Mouse (Mus musculus) hindbrain, embryonic 16.5 days (tissue): Measurements from ENCODE around the gene Ubqln4. TPM values are rescaled to one million over a fixed set of nuclear protein-coding genes. Genes with fewer than 3 reads are reported as not detected.
A peak's percentile ranks its signal among the peaks of the same experiment; 100 is the strongest.

Source experiments
- ATAC-seq: fragments of 200-750 bp; cut with Nextera tagmentation; 2 replicates; pipeline ENCODE4 v1.8.0; 2017; ENCODE audit warnings: moderate TSS enrichment, moderate library complexity
- H3K27ac ChIP-seq: fragments of 300-500 bp; sonication (generic); 2 replicates; pipeline ENCODE4 v1.5.1; 2014; ENCODE audit warnings: low read depth, mild to moderate bottlenecking, control low read depth, low read length, moderate library complexity
- H3K27me3 ChIP-seq: fragments of 300-500 bp; sonication (generic); replicated peaks from 2 replicates; pipeline ENCODE4 v1.6.1; 2014; ENCODE audit warnings: low read length; ENCODE audit not compliant: control insufficient read depth, insufficient read depth
- H3K36me3 ChIP-seq: fragments of 300-500 bp; sonication (generic); 2 replicates; pipeline ENCODE4 v1.6.1; 2014; ENCODE audit warnings: mild to moderate bottlenecking, low read length, moderate library complexity, mixed read lengths; ENCODE audit not compliant: control insufficient read depth, insufficient read depth
- H3K4me1 ChIP-seq: fragments of 300-500 bp; sonication (generic); 2 replicates; pipeline ENCODE4 v1.6.1; 2014; ENCODE audit warnings: low read depth, low read length; ENCODE audit not compliant: control insufficient read depth, insufficient read depth
- H3K4me2 ChIP-seq: fragments of 300-500 bp; sonication (generic); 2 replicates; pipeline ENCODE4 v1.6.1; 2014; ENCODE audit warnings: mild to moderate bottlenecking, low read length, control low read depth, moderate library complexity
- H3K4me3 ChIP-seq: fragments of 300-500 bp; sonication (generic); 2 replicates; pipeline ENCODE4 v1.5.1; 2014; ENCODE audit warnings: mild to moderate bottlenecking, low read length, control low read depth, moderate library complexity
- H3K9ac ChIP-seq: fragments of 300-500 bp; sonication (generic); 2 replicates; pipeline ENCODE4 v1.6.1; 2014; ENCODE audit warnings: low read depth, mild to moderate bottlenecking, control low read depth, low read length, moderate library complexity
- H3K9me3 ChIP-seq: fragments of 300-500 bp; sonication (generic); 2 replicates; pipeline ENCODE4 v1.6.1; 2014; ENCODE audit warnings: mild to moderate bottlenecking, low read length, moderate library complexity; ENCODE audit not compliant: control insufficient read depth
- WGBS: fragments of 180-500 bp; shearing (Covaris S2); extraction: QIAGEN DNeasy Blood & Tissue Kit; methylation state at CpG from one replicate; pipeline ENCODE4 v1.1.7; 2014; 5-methylcytosine and 5-hydroxymethylcytosine counted together
- microRNA counts: library from miRNA; unstranded; fragments of <30 nt; microRNA quantifications from one replicate; lab custom pipeline; 2016
- microRNA-seq: library from miRNA; unstranded; fragments of <30 nt; microRNA quantifications from one replicate; pipeline ENCODE4, GENCODE M21; 2017
- polyA plus RNA-seq: library from polyadenylated mRNA; unstranded; fragments of >200 nt; fragmentation: Nextera tagmentation; extraction: Ambion mirVana; gene quantifications from 2 replicates; pipeline ENCODE4 v1.2.1, GENCODE M21; 2015

Ubqln4 gene
- polyA plus RNA-seq, 1 experiment from 2014 or later, result 40.1 TPM

GRCm38 (mm10) chr3:88615117-88615516, 61.6 kb downstream of the Ubqln4 start:
- Histone ChIP-seq H3K4me2 (no peak overlapping the region), H3K9me3 (no peaks in the 10 kb centered on the region), H3K36me3 (no peaks in the 10 kb centered on the region), H3K9ac (no peak overlapping the region), H3K27me3 (no peaks in the 10 kb centered on the region), H3K27ac (no peak overlapping the region), H3K4me1 (peaks cover 5% of the 10 kb centered on the region), H3K4me3 (no peak overlapping the region)
- ATAC-seq, result no peak
- 72% methylated on average over 5 of the region's 5 CpGs for WGBS

GRCm38 (mm10) chr3:88615902-88616391, 62.4 kb downstream of the Ubqln4 start:
- Histone ChIP-seq H3K4me3 (no peak overlapping the region), H3K36me3 (no peaks in the 10 kb centered on the region), H3K27ac (no peak overlapping the region), H3K9me3 (no peaks in the 10 kb centered on the region), H3K4me1 (peaks cover 11% of the 10 kb centered on the region), H3K27me3 (no peaks in the 10 kb centered on the region), H3K9ac (peak overlapping the region; percentile 13; the same call in 1 of the 2 replicates), H3K4me2 (no peak overlapping the region)
- 40% methylated on average over 9 of the region's 9 CpGs for WGBS
- ATAC-seq, result no peak

GRCm38 (mm10) chr3:88616951-88617500, 63.5 kb downstream of the Ubqln4 start:
- Histone ChIP-seq H3K27me3 (no peaks in the 10 kb centered on the region), H3K4me1 (peaks cover 11% of the 10 kb centered on the region), H3K27ac (no peak overlapping the region), H3K4me2 (no peak overlapping the region), H3K9ac (no peak overlapping the region), H3K9me3 (no peaks in the 10 kb centered on the region), H3K4me3 (no peak overlapping the region), H3K36me3 (no peaks in the 10 kb centered on the region)
- no peak for ATAC-seq
- 83% methylated on average over 3 of the region's 3 CpGs for WGBS

GRCm38 (mm10) chr3:88618074-88618871, 64.7 kb downstream of the Ubqln4 start:
- Histone ChIP-seq H3K9ac (no peak overlapping the region), H3K27me3 (no peaks in the 10 kb centered on the region), H3K4me3 (no peak overlapping the region), H3K36me3 (no peaks in the 10 kb centered on the region), H3K4me2 (no peak overlapping the region), H3K9me3 (no peaks in the 10 kb centered on the region), H3K4me1 (peaks cover 11% of the 10 kb centered on the region), H3K27ac (no peak overlapping the region)
- 74% methylated on average over 8 of the region's 8 CpGs for WGBS
- no peak for ATAC-seq

MicroRNA genes within 50 kb of the gene (microRNA counts, 519-probe panel; counts per million panel counts)
- not detected for microRNA mmu-miR-1905 (lab: Ali Mortazavi, UCI)

Small RNA genes lying within 50 kb of the gene (microRNA-seq; reads per million reads assigned to microRNA genes)
- not detected for gene Mir1905

Other genes starting within 250 kb of the Ubqln4 start
- 127 and 136 TPM in 2 replicates for gene Glmp, start 228.7 kb upstream of the Ubqln4 start, polyA plus RNA-seq
- gene Tmem79, start 217.6 kb upstream of the Ubqln4 start, polyA plus RNA-seq, result 1.3 TPM in 2 replicates
- 49.7 and 61.5 TPM in 2 replicates for gene Smg5, start 217.5 kb upstream of the Ubqln4 start, polyA plus RNA-seq
- 2.9 and 3.1 TPM in 2 replicates for gene Paqr6, start 189.2 kb upstream of the Ubqln4 start, polyA plus RNA-seq
- 0.09 and 0.10 TPM in 2 replicates for gene Bglap3, start 181.0 kb upstream of the Ubqln4 start, polyA plus RNA-seq
- not detected in 2 replicates for gene Bglap2, start 175.1 kb upstream of the Ubqln4 start, polyA plus RNA-seq
- not detected in 2 replicates for gene Bglap, start 169.3 kb upstream of the Ubqln4 start, polyA plus RNA-seq
- 30.6 and 34.4 TPM in 2 replicates for gene Pmf1, start 143.4 kb upstream of the Ubqln4 start, polyA plus RNA-seq
- 40.3 and 42.3 TPM in 2 replicates for gene Slc25a44, start 128.6 kb upstream of the Ubqln4 start, polyA plus RNA-seq
- gene Sema4a, start 92.6 kb upstream of the Ubqln4 start, polyA plus RNA-seq, result 32.3 and 32.8 TPM in 2 replicates
- gene Lmna, start 43.8 kb upstream of the Ubqln4 start, polyA plus RNA-seq, result 62.3 and 70.4 TPM in 2 replicates
- 20.4 and 22.1 TPM in 2 replicates for gene Mex3a, start 21.4 kb upstream of the Ubqln4 start, polyA plus RNA-seq
- 0.15 TPM in 1 of 2 replicates, not detected in the other for gene Rab25, start 5.5 kb upstream of the Ubqln4 start, polyA plus RNA-seq
- 184 and 218 TPM in 2 replicates for gene Lamtor2, start 684 bp upstream of the Ubqln4 start, polyA plus RNA-seq
- 133 and 167 TPM in 2 replicates for gene Ssr2, start 22.1 kb downstream of the Ubqln4 start, polyA plus RNA-seq
- 79.0 and 104 TPM in 2 replicates for gene Arhgef2, start 52.2 kb downstream of the Ubqln4 start, polyA plus RNA-seq
- gene Rxfp4, start 99.4 kb downstream of the Ubqln4 start, polyA plus RNA-seq, result not detected in 2 replicates
- gene Khdc4, start 132.0 kb downstream of the Ubqln4 start, polyA plus RNA-seq, result 70.2 and 81.8 TPM in 2 replicates
- gene Rit1, start 163.1 kb downstream of the Ubqln4 start, polyA plus RNA-seq, result 72.2 and 72.6 TPM in 2 replicates
- 249 and 257 TPM in 2 replicates for gene Syt11, start 221.4 kb downstream of the Ubqln4 start, polyA plus RNA-seq